Mouse (Mus musculus) layer of hippocampus, adult 11-12 months (tissue): ENCODE results near the gene Mob3b.

Experiments
- DNase-seq: peaks from one replicate; pipeline ENCODE4 v3.0.0; 2022; ENCODE audit warnings: low spot score

Gene Mob3b

DNA sequence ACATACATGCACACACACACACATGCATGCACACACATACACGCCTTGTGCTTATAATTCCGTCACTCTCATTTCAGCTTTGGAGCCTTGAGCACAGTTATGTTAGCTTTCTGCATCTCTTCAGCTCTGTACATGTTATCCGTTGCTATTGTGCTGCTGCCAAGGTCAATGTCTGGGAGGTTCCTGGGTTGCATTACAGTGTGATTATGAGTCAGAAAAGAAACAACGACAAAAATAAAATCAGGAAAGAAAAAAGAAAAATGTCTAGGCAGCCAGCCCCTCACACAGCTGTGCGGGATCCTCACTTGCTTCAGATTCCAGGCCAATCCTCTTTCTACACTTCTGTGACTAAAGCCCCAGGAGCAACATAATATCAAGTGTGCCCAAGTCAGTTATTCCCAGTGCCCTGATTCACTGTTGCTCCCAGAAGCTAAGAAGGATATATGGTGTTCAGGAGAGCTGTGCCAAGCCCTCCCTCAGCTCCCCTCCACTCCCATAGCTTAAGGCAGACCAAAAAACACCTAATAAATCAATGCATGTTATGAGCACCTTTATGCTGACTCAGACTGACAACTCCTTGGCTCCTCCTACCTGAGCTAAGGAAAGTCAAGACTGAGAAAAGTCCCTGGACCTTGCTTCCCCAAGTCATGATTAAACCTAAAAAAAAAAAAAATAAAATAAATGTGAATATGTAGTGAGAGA, 152.1 kb downstream of the Mob3b start:
- DNase-seq = no peak

GRCm38 (mm10) chr4:35004473-35004872, 152.8 kb downstream of the Mob3b start:
- no peak for DNase-seq

- no peak for DNase-seq
These were observed 153.5 kb downstream of the Mob3b start for GRCm38 (mm10) chr4:35003550-35004326.

DNA sequence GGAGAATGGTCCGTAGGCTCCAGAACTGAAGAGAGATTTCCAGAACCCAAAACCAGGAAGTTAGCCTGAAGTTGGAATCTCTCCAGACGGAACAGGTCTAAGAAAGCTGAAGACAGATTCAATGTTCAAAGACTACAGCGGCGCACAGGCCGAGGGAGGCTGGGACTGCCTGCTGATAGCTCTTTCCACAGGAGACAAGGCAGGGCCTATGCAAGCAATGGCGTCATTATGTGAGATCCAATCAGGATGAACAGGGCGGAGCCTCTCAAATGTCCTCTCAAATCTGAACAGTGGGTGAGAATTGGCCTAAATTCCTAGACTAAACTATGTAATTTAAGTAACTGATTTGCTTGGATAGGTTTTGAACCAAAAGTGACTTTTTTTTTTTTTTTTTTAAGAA, 160.7 kb downstream of the Mob3b start:
- no peak for DNase-seq

- no peak for DNase-seq
These were observed 163.7 kb downstream of the Mob3b start for GRCm38 (mm10) chr4:34993639-34993975.

DNA sequence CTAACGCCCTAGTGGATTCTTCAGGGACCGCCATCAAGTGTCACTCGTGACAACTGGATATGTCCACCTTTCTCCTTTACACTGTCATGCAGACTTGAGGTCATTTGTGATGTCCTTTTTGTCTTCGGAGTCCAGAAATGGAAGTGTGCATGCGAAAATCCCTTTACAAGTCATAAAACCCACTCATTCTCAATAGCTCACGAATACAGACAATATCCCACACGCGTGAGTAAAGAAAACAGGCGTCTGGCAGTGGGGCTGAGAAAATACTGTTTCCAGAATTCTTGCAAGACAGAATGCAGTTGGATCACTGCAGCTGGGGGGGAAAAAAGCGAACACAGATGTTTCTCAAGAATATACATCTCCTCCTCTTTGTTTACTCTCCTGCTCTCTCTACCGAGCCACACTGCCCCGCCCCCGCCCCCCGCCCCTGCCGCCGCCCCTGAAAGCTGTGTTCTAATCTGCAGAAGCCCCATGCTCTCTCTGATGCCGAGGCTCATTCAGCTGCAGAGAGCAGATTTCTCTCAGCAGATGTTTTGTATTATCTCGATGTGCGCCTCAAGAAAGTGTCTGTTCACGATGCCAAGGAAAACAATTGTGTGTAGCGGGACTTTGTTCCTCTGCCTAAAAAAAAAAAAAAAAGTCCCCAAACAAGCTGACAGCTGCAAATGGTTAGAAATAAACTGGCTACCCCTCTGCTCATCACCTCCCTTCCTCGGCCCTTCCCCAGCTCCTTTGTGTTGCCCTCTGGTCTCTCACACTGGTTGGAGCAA, 164.2 kb downstream of the Mob3b start:
- no peak for DNase-seq

DNA sequence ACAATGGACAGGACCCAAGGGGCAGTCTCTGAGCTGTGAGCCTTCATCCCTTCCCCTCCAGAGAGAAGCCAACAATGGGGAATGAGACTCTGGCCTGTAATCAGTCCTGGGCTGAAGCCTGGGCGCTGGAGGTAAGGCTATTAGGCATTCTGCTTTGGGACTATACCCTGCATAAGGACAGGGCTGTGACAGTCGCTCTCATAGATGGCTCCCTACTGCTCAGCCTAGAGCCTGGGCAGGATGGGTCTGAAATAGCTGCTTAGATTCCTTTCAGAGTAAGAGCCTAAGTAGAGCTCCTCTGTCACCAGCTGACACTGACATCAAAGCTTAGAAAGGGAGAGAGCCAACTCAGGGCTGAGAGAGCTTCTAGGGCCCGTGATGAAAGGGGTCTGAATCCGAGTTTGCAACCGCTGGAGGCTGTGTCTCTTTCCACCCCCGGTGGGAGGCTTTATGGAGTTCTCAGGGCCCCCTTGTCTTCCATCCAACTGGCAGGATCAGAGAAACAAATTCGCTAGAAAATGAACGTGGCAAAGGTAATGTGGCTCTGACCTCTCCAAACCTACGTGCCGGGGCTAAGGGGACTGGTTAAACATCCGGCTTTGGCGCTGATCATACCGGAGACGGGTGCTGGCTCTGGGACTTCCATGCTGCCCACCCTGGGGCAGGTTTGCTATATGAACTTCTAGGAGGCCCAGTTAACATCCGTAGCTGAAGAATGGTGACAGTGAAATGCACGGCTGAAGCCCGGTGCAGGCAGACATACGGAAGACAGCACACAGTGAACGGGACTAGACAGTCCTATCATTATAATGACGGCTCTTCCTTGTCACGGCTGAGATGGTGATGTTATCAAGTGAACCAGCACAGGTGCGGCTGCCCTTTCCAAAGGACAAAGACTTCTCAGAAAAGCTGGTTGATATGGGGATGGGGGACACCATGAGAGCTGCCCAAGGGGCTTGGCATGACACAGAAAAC, 165.1 kb downstream of the Mob3b start:
- no peak for DNase-seq

DNA sequence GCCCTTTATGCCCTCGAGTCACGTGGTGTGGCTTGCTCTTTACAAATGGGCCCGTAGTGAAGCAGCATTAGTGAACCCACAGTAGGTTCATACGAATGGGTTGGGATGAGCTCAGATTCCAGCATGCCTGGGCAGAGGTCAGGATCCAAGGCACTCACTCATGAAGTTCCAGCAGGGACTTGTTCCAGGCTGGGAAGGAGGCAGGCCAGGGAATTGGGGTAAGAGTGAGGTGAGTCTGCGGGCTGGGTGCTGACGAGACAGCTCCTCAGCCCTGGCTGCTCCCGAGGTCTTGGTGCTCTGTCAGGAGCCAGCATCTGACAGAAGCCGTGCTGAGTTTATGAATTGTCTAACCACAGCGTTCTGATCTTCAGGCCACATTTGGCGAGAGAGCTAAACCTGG, 166.2 kb downstream of the Mob3b start:
- DNase-seq = no peak

DNA sequence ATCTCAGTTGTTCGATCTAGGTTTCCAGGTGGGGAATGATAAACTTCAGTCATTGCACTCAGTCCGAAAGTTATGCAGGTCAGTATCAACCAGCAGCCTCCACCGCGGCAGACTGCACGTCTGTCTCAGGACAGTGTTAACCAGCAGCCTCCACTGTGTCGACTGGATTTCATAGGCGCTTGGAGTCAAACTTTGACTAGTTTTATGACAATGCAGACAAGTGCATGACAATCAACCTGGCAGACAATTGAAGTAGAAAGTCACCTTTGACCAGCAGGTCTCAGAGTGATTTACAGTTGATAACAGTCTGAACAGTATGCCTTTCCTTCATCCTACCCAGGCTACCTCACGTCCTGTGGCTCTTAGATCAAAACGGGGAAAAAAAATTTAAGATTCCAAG, 166.6 kb downstream of the Mob3b start:
- no peak for DNase-seq

GRCm38 (mm10) chr4:34987568-34987967, 169.7 kb downstream of the Mob3b start:
- DNase-seq = no peak

DNA sequence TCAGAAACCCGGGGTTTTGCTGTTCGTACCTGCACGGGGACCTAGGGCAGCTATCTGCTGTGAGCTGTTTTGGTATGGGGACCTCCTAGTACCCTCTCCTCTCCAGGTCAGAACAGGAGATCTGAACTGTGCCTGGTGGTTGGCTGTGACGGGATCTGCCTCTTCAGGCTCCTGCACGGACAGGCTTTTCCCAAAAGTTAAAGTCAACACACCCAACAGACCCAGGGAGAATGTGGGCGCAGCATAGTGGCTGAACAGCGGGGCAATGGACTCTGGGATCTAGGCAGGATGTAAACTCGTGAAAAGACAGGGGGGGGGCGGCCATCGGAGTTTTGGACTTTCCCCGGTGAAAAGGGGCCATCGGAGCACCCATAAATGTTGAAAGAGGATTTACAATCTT, 170.2 kb downstream of the Mob3b start:
- DNase-seq = no peak

GRCm38 (mm10) chr4:34986647-34987046, 170.6 kb downstream of the Mob3b start:
- DNase-seq = no peak

DNA sequence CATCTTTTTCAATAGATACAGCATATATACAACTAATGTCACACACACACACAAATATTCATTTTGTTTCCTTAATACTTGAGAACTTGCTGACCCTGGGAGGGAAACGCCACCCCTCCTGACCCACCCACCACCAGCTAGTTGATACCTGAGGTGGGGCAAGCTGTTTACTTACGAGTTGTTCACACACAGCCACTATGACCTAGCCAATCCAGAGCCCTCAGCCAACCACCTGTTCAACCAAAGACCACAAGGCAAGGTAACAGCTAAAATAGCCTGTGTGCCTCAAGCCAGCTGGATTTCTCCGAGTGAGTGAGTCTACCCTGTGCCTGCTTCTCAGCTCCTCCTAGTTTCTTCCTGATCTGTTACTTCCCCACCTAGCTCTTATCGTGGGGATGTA, 172.9 kb downstream of the Mob3b start:
- DNase-seq = no peak

DNA sequence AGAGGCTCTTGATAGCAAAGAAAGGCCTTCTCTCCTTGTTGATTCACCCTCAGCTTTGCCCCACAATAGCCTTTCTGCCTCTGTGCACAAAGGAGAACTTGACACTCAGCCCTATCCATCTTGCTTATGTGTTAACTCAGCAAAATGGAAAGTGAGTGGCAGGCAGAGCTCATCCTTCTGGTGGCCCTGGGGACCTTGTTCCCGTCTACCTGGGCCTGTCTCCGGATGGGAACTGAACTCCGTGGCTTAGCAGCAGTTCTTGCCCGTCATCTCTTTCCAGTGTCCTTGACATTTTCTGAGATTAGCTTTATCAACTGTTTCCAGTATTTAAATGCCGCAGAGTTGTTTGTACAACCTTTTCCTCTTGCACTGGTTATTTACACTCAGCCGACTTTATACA, 173.8 kb downstream of the Mob3b start:
- no peak for DNase-seq

DNA sequence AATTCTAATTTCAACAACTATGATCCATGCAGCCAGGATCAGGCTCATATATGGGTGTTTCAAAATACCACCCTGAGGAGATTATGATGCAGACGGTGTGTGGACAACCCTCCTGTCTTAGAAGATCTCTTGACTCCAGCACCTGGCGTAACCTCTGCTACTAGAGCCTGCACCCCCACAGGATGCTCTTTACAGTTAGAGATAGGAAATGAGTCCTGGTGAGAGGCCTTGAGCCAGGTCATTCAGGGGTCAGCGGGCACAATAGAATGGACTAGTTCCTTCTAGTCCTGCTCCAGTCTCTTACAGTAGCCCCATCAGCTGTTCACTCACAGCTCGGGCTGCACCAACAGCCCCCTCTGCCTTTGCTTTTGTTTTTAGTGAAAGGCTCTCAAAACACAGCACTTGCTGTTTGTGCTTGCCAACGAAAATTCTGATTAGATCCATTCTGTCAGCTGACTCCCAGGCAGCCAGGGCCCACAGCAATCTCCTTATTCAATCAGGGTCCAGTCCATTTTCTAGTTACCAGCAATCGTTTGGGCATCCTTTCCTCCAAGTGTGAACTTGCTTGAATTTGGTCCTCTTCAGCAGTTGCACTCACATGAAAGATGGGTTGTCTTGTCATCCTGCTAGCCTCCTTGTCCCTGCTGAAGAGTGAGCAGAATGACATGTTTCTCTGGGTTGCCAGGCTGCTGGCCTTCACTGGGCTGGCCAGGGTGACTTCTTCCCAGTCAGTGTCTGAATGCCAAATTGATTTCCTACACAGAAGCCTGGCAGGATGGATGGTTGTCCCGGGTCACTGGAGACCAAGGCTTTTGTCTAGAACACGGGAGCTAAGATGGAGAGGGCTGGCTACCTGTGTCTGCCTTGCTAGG, 175.7 kb downstream of the Mob3b start:
- no peak for DNase-seq

- peak; percentile 41 for DNase-seq
These were observed 176.7 kb downstream of the Mob3b start for GRCm38 (mm10) chr4:34980461-34981039.

DNA sequence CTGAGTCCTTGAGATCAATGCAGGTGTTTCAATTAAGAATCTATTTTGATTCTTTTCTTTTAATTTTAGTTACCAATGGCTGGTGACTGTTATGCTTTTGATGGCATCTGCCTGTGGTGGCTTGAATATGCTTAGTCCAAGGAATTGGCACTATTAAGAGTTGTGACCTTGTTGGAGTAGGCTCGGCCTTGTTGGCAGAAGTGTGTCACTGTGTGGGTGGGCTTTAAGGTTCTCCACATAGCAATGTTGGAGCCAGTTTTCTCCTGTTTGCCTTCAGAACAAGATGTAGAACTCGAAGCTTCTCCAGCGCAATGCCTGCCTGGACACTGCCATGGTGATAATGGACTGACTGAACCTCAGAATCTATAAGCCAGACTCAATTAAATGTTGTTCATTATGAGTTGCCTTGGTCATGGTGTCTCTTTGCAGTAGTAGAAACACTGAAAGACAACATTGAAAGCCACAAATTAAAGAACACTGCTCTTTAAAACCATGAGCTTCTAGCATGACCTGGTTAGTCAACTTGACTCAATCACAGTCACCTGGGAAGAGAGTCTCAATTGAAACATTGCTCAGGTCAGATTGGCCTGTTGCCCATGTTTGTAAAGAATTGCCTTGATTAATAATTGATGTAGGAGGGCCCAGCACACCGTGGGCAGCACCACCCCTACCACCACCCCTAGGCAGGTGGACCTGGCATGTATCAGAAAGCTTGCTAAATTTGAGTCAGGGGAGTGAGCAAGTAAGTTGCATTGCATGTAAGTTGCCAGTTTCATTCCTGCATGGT, 180.2 kb downstream of the Mob3b start:
- DNase-seq = no peak

DNA sequence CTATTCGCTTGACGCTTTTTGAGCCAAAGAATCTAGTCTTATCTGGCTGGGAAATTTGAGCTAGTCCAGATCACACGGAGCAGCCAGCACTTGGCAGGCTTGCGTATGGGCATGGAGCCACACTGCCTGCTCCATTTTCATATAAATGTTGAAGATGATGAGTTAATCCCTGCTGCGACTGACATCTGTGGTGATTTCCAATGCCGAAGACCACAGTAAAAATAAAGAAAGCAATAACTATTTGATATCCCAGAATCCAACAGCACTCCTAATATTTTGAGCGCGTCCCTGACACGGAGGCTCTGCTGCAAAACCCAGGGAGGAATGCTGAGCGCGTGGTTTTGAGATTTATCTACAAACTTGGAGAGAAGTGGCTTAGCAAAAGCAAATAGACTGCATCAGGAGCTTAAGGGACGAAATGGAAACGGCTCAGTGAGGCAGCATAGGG, 180.9 kb downstream of the Mob3b start:
- DNase-seq = peak; percentile 58

DNA sequence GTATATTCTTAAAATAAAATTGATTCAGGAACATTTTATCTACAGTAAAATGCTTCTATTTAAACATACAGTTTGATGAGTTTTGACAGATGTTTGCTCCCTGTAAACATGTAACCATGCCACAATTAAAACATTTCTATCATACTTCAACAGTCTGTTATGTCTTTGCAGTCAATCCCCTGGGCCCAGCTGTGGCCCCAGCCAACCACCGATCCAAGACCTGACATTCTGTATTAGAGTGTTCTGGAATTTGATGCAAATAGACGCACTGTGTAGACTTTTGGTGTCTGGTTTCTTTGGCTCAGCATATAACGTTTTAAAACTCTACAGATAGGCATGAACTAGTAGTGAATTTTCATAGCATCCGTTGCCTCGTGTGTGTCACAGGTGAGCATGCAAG, 182.5 kb downstream of the Mob3b start:
- DNase-seq = no peak

DNA sequence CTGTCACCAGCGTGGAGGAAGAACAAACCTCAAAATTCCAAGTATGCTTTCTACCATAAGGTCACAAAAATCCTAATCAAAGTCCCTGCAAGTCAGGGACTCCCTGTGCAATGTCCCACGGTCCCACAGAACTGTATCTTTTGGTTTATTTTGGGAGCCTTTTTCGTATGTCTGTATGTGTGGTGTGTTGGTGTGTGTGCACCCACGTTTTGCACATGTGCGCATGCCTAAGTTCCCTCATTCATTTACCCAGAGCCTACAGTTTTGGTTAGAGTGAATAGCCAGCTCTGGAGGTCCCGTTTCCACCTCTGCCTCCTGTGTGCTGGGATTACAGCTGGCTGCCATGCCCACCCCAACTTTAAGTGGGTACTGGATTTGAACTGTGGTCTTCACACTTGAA, 189.7 kb downstream of the Mob3b start:
- no peak for DNase-seq
